Mouse (Mus musculus): ENCODE data around the gene Ogfod1. TPM values are rescaled to one million over a fixed set of nuclear protein-coding genes. Genes with fewer than 3 reads are reported as not detected.

The Ogfod1 gene
- total and polyA plus RNA-seq, 2 experiments from 2014 or later, result 8.5 to 11.2 TPM

DNA sequence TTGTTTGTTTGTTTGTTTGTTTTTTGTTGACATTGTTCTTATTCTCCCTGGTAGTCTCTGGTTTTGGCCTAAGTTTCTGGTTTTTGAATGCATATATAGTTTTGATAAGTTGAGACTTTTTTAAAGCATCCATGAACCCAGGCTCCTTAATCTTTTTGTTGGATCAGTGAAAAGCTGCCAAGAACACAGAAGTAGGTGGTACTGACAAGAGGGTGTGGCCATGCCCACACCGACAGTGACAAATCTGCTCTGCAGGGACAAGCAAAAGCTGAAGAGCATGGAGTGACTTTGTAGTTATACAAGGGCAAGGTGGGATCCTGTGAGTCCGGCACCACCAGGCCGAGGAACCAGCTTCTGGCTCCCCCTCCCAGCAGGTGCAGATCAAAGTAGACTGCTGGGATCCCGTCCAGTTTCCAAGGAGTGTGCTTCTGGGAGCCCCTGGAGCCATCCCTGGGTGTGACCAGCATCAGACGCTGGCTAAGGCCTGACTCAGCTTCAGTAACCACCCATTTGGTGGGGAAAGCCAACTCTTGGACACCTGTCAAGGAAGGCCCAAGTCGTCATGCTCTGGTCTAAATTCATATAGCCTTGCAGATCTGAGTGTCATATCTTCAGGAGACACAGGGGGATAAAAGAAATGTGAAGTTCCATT lies 73.7 kb downstream of the Ogfod1 start:
- DNase-seq (ENCODE audit: low spot score), result no peak

DNA sequence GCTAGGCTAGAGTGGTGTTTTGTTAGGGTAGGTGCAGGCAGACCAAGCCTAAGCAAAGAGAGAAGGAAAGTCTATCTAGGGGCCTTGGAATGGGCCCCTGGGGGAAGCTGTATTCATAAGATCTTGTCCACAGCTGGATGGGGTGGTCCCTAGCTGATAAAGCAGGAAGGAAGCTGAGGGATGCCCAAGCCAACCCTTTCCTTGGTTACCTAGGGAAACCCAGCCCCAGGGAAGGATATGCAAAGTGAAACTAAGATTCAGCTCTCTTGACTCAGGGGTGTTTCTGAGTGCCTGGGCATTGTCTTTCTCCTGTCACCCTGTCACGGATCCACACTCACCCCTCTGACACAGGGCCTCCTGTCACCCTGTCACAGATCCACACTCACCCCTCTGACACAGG lies 76.4 kb downstream of the Ogfod1 start:
- no peak for TF ChIP-seq CTCF (IDR thresholded peaks at IDR 0.05; ENCODE audit: low read depth)
- no peak for ATAC-seq
- no peak for DNase-seq (ENCODE audit: low spot score)
- no peak overlapping the region for H3K27ac ChIP-seq
- no peak overlapping the region for H3K9ac ChIP-seq (replicated peaks; ENCODE audit: low read length)
- H3K4me1 ChIP-seq (ENCODE audit: insufficient read depth, low read length), result 0 out of 2 replicates have a peak, but pooled peaks cover 4% of the 10 kb centered on the region
- no peak overlapping the region for H3K4me3 ChIP-seq (ENCODE audit: low read length)
- H3K27me3 ChIP-seq (ENCODE audit: insufficient read depth, low read length), result no peaks in the 10 kb centered on the region
- no peaks in the 10 kb centered on the region for H3K9me3 ChIP-seq (ENCODE audit: low read length)
- H3K4me2 ChIP-seq (ENCODE audit: low read depth, low read length), result no peak overlapping the region
- WGBS, result 29% methylated on average over 1 of the region's 1 CpGs
- no peaks in the 10 kb centered on the region for H3K36me3 ChIP-seq (ENCODE audit: insufficient read depth, low read length)

More for the DNA sequence above, 73.7 kb downstream of the Ogfod1 start:
- H3K27me3 ChIP-seq (ENCODE audit: insufficient read depth, low read length), result no peaks in the 10 kb centered on the region
- no peak overlapping the region for H3K27ac ChIP-seq
- H3K9me3 ChIP-seq (ENCODE audit: low read length), result no peaks in the 10 kb centered on the region
- no peak overlapping the region for H3K4me2 ChIP-seq (ENCODE audit: low read depth, low read length)
- no peaks in the 10 kb centered on the region for H3K36me3 ChIP-seq (ENCODE audit: insufficient read depth, low read length)
- no peak overlapping the region for H3K4me3 ChIP-seq (ENCODE audit: low read length)
- no peaks in the 10 kb centered on the region for H3K4me1 ChIP-seq (ENCODE audit: insufficient read depth, low read length)
- no peak for ATAC-seq
- TF ChIP-seq CTCF (IDR thresholded peaks at IDR 0.05; ENCODE audit: low read depth), result no peak
- WGBS, result 54% methylated on average over 6 of the region's 6 CpGs
- no peak overlapping the region for H3K9ac ChIP-seq (replicated peaks; ENCODE audit: low read length)

DNA sequence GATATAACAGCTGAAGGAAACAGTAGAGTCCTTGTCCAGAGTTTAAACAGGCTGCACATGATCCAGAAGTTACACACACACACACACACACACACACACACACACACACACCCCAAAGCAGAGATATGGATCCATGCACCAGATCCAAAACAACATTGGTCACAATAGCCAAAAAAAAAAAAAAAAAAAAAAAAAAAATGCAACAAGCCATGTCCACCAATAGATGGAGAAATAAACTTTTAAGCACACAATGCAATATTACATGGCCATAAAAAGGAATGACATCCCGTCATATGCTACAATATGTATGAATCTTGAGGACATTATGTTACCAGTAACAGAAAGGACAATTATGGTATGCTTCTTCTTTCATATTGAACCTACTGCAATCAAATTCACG lies 77.0 kb downstream of the Ogfod1 start:
- WGBS, result 87% methylated on average over 2 of the region's 2 CpGs
- Histone ChIP-seq H3K4me2 (ENCODE audit: low read depth, low read length) (no peak overlapping the region), H3K4me3 (ENCODE audit: low read length) (no peak overlapping the region), H3K9ac (replicated peaks; ENCODE audit: low read length) (no peak overlapping the region), H3K27me3 (ENCODE audit: insufficient read depth, low read length) (no peaks in the 10 kb centered on the region), H3K36me3 (ENCODE audit: insufficient read depth, low read length) (no peaks in the 10 kb centered on the region), H3K9me3 (ENCODE audit: low read length) (no peaks in the 10 kb centered on the region), H3K27ac (no peak overlapping the region), H3K4me1 (ENCODE audit: insufficient read depth, low read length) (0 out of 2 replicates have a peak, but pooled peaks cover 4% of the 10 kb centered on the region)
- no peak for ATAC-seq
- no peak for TF ChIP-seq CTCF (IDR thresholded peaks at IDR 0.05; ENCODE audit: low read depth)
- DNase-seq (ENCODE audit: low spot score), result no peak

Other genes starting within 250 kb of the Ogfod1 start
- 291 and 301 TPM in 2 replicates for gene Gnao1, start 227.2 kb upstream of the Ogfod1 start, total RNA-seq (2014; rRNA removed)
- 230 and 244 TPM in 2 replicates for gene Gnao1, start 227.2 kb upstream of the Ogfod1 start, polyA plus RNA-seq (2015; fragmentation: Nextera tagmentation; extraction: Ambion mirVana)
- gene Amfr, start 24.4 kb upstream of the Ogfod1 start, total RNA-seq (2014; rRNA removed), result 195 and 265 TPM in 2 replicates
- gene Amfr, start 24.4 kb upstream of the Ogfod1 start, polyA plus RNA-seq (2015; fragmentation: Nextera tagmentation; extraction: Ambion mirVana), result 86.9 and 88.9 TPM in 2 replicates
- 55.6 and 58.8 TPM in 2 replicates for gene Nudt21, start 167 bp upstream of the Ogfod1 start, total RNA-seq (2014; rRNA removed)
- 94.5 TPM in 2 replicates for gene Nudt21, start 167 bp upstream of the Ogfod1 start, polyA plus RNA-seq (2015; fragmentation: Nextera tagmentation; extraction: Ambion mirVana)
- 14.1 and 23.2 TPM in 2 replicates for gene Bbs2, start 61.7 kb downstream of the Ogfod1 start, total RNA-seq (2014; rRNA removed)
- 16.5 and 17.3 TPM in 2 replicates for gene Bbs2, start 61.7 kb downstream of the Ogfod1 start, polyA plus RNA-seq (2015; fragmentation: Nextera tagmentation; extraction: Ambion mirVana)
- gene Mt4, start 100.0 kb downstream of the Ogfod1 start, total RNA-seq (2014; rRNA removed), result not detected in 2 replicates
- not detected in 2 replicates for gene Mt4, start 100.0 kb downstream of the Ogfod1 start, polyA plus RNA-seq (2015; fragmentation: Nextera tagmentation; extraction: Ambion mirVana)
- gene Mt3, start 115.4 kb downstream of the Ogfod1 start, total RNA-seq (2014; rRNA removed), result 631 and 889 TPM in 2 replicates
- 445 and 458 TPM in 2 replicates for gene Mt3, start 115.4 kb downstream of the Ogfod1 start, polyA plus RNA-seq (2015; fragmentation: Nextera tagmentation; extraction: Ambion mirVana)
- gene Mt2, start 135.5 kb downstream of the Ogfod1 start, total RNA-seq (2014; rRNA removed), result 109 and 110 TPM in 2 replicates
- 202 and 239 TPM in 2 replicates for gene Mt2, start 135.5 kb downstream of the Ogfod1 start, polyA plus RNA-seq (2015; fragmentation: Nextera tagmentation; extraction: Ambion mirVana)
- gene Mt1, start 141.9 kb downstream of the Ogfod1 start, total RNA-seq (2014; rRNA removed), result 648 and 1,037 TPM in 2 replicates
- 742 and 847 TPM in 2 replicates for gene Mt1, start 141.9 kb downstream of the Ogfod1 start, polyA plus RNA-seq (2015; fragmentation: Nextera tagmentation; extraction: Ambion mirVana)
- 33.1 and 43.3 TPM in 2 replicates for gene Nup93, start 177.4 kb downstream of the Ogfod1 start, total RNA-seq (2014; rRNA removed)
- 42.3 and 44.8 TPM in 2 replicates for gene Nup93, start 177.4 kb downstream of the Ogfod1 start, polyA plus RNA-seq (2015; fragmentation: Nextera tagmentation; extraction: Ambion mirVana)